Mouse (Mus musculus) layer of hippocampus, postnatal 36 days (tissue): ENCODE results near the gene Glce. TPM values are rescaled to one million over a fixed set of nuclear protein-coding genes. Genes with fewer than 3 reads are reported as not detected.
A peak's percentile ranks its signal among the peaks of the same experiment; 100 is the strongest.

ENCODE experiments used
- DNase-seq, 2 experiments: peaks; one replicate each; pipeline ENCODE4 v3.0.0; 2022
- total RNA-seq, 2 experiments: library from RNA; stranded (reverse); gene quantifications; 2 replicates each; pipeline ENCODE4 v1.2.3; 2021

Gene Glce
- total RNA-seq: 10 to 100 TPM; 24.1 to 27.2 TPM

DNA sequence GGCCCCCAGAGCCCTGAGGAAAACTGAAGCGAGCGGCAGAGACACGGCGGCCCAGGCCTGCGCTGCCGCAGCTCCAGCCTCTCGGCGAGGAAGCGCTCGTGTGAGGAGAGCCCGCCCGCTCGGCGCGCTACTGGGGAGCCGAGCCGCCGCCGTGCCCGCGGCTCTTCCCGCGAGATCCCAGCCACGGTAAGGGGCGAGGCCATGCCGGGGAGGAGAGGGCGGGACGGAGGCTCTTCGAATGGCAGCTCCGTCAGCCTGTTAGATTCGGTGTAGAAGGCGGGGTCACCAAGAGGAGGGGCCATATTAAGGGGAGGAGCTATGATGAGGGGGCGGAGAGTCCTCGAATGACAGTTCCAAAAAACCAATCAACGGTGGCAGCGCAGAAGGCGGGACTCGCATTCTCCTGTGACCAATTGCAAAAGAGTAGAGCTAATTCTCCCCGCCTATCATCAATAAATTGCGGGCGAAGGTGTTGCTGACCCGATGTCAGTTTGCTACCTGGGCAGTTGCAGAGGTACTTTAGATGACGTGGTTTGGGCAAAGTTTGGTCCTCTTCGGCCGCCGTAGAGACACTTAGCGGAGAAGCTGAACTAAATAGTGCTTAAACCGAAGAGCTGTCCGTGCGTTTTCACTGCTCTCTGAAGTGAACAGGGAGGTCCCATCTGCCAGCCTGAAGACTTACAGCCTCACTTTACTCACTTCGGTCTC, at the start of gene Glce:
Glce (minus strand) TSS at position 148 of the 708 bp plus-strand sequence.
- peak; percentile 98 to 99 for DNase-seq

DNA sequence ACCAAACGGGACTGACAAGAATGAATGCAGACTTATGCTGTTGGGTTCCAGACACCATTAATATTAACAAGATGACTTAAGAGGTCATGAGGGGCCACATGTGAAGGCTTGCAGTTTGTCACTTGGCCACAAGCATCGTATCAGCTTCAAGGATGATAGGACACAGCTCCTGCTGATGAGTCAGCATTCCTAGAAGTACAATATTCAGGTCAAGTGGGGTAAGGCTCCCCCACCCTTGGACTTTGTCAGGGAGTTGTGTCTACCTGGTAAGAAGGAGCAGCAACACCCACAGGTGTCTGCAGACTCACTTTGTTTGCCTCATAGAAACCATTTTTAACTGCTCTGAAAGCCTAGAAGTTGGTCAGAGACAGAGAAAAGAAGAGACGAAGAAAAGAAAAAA, 49.8 kb upstream of the Glce start:
- no peak for DNase-seq

DNA sequence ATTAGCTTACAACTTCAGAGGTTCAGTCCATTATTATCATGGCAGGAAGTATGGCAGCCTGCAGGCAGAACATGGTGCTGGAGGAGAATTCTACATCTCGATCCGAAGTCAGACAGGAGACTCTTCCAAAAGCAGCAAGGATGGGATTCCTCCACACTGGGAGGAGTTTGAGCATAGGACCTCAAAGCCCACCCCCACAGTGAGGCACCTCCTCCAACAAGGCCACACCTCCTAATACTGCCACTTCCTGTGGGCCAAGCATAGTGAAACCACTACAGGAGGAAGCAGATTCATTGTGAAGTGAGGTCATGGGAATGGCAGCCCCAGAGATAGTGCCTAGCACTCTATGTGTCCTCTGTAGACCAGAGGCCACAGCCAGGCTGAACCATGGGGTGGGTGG, 48.5 kb upstream of the Glce start:
- DNase-seq: no peak

DNA sequence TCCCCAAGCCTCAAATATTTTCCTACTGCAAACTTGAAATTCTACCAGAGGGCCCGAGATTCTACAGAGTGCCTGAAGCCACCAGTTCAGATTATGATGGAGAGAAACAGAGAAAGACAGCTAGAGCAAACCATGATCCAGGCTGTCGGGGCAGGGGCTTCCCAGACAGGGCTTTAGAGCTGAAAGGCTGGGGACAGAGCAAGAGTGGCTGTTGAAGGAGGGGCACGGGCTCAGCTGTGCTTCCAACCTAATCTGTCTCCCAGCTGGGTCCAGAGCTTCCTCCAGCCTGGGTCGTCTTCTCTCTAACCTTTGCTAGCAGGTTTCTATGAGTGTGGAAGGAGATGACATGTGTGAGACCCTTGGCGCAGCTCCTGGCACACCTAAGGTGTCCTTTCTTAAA, 44.2 kb upstream of the Glce start:
- no peak for DNase-seq

DNA sequence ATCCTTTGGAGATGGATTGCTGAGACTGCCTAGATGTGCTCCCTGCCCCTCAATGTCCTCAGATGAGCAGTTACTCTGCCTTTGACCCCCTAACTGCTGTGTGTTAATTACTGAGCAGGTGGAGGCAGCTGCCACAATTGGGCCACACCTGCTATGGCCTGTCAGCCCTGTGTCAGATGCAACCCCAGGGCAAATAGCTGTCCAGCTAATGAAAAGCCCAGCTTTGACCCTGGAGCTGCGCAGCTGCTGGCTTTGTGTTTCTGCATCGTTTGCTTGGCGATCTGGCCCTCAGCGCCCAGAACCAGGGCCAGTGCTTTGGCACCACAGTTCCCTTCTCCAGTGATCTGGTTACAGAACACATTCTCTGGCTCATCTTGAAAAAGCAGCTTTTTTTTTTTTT, 43.7 kb upstream of the Glce start:
- DNase-seq: no peak

DNA sequence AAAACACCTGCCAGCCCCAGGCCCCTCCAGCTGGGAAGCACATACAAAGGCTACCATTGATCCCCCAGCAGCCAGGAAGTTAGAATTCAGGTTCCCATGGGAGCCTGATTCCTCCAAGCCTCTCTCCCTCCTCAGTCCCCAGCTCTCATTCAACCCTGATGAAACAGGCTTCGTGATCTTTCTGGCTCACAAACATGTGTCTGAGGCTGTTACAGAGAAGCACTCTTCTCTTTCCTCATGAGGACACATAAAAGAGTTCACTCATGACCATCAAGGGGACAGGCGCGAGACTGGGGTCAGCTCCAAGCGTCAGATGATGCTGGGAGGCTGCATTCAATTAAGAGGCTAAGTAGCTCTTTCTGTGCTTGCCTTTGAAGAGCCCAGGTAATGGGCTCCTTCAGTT, 40.4 kb upstream of the Glce start:
- DNase-seq: no peak

DNA sequence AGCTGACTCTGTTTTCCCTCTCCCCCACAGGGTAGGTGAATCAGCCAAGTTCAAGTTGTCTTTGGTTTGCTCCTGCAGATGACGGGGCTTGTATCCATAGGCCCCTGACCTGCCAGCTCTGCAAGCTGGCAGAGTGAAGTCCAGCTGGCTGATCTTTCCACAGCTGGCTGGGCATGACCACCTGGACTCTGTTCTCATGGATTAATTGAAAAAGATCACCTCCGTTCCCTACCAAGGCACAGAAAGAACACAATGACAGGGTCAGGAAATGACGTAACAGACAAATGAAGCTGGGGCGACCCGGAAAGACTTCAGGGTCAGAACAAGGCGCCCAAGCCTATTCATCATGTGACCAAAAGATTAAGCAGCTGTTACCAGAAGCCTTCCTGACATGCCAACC, 38.3 kb upstream of the Glce start:
- DNase-seq: no peak

DNA sequence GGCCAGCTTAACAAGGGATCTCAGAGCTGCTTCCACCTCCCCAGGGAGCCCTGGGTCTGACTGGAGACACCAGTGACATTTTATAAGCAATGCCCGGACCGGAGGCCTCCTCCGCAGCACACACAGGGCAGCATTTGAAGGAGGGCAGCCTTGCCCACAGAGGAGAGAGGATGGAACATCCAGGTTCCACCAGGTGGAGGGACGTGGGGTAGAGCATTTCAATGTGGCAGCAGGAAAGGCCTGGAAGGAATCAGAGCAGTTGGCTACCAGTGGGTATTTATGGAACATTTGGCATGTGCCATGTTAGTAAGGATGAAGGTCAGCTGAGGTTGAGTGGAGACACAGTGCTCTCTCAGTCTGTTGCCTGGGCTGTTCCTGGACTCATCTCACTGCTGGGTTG, 36.3 kb upstream of the Glce start:
- no peak for DNase-seq

DNA sequence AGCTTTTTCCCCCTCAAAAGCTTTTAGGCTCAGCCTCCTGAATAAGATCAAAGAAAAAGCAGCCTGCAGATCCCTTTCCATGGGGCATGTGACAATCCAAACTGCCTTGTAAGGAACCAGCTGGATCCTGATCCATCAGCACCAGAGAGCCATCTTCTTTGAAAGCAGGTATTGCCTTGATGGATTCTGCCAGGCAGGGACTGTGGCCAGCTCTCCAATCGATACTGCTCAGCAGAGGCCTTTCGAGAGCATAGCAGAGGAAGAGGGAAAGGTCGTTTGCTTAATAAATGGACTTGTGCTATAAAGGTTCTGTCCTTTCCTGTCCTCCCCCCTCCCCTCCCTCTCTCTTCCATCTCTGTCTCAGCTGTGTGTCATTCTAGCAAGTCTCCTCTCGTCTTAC, 33.4 kb upstream of the Glce start:
- no peak for DNase-seq

DNA sequence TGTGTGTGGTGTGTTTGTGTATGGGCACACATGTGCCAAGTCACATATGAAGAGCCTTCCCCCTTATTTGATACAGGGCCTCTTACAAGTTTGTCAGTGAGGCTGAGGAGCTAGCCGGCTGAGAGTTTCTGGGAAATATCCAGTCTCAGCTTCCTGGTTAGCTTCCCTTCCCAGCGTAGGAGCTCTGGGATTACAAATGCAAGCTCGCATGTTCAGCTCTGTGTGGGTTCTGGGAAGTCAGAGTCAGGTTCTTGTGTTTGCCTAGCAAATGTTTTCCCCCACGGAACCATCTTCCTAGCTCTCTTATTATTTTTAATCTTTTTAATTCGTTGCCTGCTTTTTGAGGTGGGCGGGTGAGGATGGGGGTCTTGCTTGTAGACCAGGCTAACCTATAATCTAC, 32.9 kb upstream of the Glce start:
- no peak for DNase-seq

DNA sequence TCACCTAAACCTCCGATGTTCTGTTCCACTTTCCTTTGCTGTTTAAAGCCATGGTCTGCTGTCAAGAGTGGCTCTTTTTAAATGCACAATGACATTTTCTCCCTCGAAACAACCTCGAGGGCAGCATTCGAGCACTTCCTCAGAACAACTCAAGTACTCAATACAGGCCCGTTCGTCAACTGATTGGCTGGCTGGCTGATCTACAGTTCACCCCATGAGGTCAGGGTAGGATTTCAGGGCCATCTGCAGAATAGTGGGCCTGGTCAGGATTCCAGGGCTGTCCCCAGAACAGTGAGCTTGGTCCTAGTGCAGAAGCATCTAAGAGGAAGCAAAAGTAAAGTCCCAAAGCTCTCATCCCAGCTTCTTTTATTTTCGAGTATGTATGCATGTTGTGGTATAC, 32.5 kb upstream of the Glce start:
- no peak for DNase-seq

DNA sequence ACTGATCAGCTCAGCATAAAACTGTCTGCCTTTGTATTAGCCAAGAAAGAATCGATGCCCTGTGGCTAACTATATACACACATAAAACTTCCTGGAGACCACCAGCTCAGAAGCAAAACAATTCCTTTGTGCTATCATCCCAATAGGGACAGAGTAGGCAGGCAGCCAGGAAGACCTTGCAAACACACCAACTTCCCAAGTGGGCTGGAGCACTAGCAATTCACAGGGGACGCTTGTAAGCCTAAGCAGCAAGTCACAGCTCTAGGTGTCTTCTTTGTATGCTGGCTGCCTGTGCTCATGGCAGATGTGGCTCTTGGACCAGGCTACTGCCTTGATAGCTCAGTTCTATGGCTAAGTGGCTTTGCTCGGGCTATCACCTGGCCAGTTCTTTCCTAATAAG, 32.1 kb upstream of the Glce start:
- DNase-seq: no peak

DNA sequence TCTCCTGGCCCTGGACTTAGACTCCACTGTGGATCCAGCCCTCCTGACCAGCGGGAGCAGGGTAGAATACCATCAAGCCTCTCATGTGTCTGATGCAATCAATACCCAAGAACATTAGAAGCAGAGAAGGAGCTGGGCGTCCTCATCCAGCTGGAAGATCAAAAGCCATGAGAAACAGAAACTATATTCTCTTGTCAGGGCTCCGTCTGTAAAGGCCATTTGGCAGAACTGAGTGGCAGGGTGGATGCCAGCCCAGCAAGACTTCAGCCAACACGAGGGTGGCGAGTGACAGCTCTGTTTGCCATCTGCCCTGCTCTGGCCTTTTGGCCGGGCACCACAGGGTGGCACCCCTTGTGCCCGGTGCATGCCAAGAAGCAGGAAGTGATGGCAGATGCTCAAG, 30.8 kb upstream of the Glce start:
- DNase-seq: no peak

DNA sequence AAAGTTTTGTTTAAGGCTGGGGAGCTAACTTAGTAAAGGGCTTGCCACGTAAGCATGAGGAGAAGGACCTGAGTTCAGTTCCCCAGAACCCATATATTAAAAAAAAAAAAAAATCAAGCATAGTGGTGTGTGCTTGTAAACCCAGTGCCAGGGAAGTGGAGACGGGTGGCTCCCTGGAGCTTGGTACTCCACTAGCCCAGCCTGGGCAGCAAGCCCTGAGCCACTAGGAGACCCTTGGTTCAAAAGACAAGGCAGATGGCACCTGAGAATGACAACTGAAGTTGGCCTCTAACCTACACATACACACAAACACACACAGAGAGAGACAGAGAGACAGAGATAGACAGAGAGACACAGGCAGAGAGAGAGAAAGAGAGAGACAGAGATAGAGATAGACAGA, 30.1 kb upstream of the Glce start:
- no peak for DNase-seq

DNA sequence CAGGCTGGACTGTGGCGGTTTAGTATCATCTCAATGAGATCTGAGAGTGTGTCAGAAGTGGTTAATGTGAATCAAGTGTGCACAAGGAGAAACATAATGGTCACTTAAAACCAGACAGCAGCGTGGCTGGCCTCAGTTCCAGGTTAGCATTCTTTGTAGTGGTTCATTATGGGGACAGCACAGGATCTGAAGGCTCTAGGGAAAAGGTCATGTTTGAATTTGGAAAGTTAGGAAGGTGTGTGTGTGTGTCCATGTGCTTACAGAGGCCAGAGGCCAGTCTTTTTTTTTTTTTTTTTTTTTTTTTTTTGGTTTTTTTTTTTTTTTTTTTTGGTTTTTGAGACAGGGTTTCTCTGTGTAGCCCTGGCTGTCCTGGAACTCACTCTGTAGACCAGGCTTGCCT, 22.7 kb upstream of the Glce start:
- no peak for DNase-seq

DNA sequence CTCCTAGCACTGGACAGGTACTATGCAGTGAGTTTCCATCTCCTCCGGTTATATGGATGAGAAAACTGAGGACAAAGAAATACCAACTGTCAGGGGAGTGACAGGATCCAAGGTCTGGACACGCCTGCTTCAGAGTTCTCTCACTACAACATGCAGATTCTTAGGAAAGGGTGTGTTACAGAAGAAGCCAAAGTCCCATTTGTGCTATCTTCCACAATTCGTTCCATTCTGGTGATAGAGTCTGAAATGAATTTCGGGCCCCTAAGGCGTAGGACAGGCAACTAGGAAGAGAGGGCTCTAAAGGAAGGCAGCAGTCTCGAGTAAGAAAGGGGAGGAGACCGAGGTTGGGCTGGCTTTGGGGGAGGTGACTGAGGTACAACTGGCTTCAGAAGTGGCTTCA, 21.0 kb upstream of the Glce start:
- no peak for DNase-seq

DNA sequence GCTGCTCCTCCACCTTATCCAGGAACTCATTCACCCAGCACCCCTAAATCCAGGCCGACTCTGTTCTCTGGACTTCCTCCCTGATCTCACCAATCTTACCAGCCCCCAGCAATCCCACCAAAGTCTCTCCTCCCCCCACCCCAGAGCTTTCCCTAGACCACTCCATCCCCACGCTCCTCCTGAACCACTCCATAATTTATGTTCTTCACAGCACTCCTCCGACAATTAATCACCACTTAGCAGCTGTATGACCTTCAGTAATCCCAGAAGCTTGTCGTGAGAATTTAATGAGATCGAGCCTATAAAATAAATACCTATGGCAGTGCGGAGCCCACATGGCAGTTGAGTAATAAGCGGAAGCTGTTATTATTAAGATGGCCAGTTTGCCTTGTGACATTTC, 16.6 kb upstream of the Glce start:
- no peak for DNase-seq

DNA sequence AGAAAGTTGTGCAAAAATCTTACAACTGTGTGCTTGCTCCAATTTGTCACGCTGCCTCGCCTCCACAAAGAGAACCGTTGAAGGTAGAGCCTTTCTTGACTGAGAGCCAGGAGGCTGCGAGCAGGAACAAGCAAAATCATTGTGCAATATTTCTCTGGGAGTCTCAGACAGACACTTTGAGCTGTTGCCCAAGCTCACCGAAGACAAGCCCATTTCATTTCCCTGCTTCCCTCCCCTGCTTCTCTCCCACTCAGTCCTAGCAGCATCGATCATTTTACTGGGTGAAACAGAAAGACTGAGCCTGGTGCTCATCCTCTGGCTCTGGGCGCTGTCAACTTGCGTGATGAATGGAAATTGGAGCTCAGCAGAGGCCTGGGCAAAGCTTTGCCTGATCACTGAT, 14.8 kb upstream of the Glce start:
- peak; percentile 38 to 42 for DNase-seq

DNA sequence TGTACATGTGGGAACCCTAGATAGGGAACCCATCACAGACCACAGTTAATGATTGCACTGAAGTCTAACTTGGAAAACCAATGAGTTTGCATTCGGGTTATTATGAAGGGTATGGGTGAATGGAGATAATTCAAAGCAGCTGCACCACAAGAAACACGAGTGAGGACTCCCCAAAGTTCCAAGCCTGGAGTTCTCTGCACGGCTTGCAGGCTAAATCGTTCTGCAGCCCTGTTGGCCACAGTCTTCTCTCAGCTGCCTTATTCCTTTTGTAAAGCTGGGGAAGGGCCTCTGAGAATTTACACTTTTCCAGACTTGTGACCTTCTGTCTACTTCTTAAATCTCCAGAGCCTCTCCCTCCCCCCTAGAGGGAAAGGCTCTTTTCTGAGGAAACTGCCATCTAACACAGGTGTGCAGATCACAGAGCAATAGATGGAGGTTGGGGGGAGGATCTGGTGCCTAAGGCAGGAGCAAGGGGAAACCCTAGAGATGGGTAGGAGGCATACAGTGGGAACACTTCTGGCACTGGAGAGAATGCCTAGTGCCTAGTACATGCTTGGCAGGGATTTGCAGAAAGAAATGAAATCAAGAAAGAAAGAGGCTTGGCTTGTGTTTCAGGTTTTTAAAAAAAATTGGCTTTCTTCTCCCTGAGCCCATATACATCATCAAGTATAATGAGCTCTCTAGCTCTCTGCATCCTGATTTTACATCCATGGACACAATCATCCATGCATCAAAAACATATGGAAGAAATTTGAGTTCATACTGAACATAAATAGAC, 9.7 kb upstream of the Glce start:
- no peak for DNase-seq

DNA sequence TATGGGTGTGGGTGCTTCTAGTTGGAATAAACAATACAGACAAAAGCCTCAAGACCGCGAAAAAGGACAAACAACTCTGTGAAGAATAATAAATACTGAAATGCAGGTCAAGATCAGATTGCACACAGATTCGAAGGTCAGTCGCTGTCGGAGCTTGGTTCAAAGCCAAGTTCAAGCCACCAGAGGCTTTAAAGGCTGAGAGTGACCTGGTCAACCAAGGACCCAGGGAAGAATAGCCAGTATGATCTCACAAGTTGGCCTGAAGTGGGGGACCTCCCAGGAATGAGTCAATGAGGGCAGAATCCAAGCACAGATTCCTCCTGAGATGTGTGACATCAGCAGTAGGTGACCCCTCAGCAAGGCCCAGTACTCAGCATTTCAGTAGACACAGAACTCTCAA, 8.3 kb upstream of the Glce start:
- no peak for DNase-seq

DNA sequence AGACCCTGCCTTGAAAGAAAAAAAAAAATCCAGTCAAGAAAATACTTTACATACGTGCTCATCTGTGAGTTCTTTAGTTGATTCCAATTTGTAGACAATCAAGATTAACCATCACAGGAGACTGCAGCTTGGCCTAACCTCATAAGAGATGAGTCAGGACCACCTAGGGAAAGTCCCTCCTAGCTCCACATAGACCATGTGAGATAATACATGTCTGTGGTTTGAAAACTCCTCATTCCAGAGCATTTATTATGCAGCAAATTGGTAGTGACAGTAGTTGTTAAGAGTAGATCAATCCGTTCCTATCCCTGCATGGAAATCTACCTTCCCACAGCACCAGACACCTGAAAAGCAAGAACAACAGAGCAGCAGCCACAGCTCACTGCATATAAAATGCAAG, 5.6 kb upstream of the Glce start:
- no peak for DNase-seq

DNA sequence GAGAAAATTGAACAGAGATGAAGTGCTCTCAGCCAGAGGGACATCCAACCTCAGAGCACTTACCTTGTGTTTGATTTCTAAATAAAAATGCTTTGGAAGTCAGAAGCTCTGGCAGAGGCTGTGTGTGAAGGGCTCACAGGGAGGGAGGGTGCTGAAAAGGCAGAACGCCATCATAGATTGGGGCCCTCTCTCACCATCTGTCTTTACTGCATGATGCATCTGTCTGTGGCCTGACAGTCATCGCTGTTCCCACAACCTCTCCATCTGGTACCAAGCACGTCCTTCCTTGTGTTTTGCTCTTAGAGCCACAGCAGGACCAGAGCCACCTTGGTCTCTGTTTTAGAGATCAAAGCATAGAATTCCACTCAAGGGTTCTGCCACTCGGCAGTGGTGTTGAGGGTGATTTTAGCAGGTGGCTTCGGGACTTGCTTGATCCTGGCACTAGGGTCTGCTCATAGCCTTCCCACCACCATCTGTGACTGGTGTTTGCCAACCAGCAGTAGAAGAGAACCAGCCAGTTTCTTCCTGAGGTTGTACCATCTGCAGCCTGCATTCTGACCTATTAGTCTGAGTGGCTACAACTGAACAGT, 3.6 kb upstream of the Glce start:
- peak; percentile 43 to 48 for DNase-seq

DNA sequence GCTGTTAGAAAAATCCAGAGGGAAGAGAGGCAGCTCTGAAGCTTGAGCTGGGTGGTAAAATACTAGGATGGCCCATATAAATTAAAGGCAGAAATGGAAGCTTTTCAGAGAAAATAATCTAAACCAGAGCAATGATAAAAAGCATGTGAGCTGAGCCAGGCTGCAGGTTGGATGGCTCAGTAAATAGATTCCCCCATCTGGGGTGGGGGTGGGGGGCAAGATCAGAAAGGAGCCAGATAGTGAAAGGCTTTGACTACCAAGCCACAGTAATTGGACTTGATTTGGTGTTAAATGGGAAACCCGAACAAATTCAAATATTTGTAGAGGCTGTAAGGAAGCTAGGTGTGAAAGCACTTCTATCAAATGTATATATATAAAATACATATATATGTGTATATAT, 1.8 kb upstream of the Glce start:
- DNase-seq: no peak

DNA sequence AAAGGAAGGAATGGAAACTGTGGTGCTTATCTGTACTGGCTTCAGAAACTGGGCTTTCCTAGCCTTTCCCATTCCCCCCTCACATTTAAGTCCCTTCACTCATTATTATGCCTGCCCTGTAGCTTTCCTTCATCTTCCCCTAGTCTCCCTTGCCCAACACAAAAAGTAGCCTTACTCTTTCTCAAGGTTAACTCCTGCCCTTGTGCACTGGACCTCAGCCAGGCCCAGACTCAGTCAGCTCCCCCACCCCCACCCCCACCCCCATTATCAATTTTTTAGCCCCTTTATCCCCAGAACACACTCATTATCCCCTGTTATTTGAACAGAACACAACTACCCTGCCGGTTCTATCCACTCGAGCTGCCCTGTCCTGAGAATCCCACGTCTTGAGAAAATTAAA, 1.0 kb upstream of the Glce start:
- DNase-seq: no peak
